Mouse (Mus musculus) ES-Bruce4 (cell line): ENCODE measurements around the gene Bicral.

Experiments
- EP300 ChIP-seq: IDR thresholded peaks from 2 replicates; pipeline ENCODE4 v1.6.1; 2011; ENCODE audit warnings: low read depth, low read length; ENCODE audit not compliant: insufficient read depth
- POLR2A ChIP-seq: IDR thresholded peaks from one replicate; pipeline ENCODE4 v1.8.1; 2011; ENCODE audit warnings: low read length; ENCODE audit not compliant: insufficient read depth

- TF ChIP-seq EP300 (no peak), POLR2A (peak; percentile 89)
Measured at GRCm38 (mm10) chr17:46751794-46752556, 106.3 kb downstream of the Bicral start, which contains the start of gene Cnpy3.
